Mouse (Mus musculus): ENCODE data around the gene Otx1. TPM values are rescaled to one million over a fixed set of nuclear protein-coding genes. Genes with fewer than 3 reads are reported as not detected.
A peak's percentile ranks its signal among the peaks of the same experiment; 100 is the strongest.

The Otx1 gene
- total RNA-seq, 1 experiment from 2014 or later: not detected

DNA sequence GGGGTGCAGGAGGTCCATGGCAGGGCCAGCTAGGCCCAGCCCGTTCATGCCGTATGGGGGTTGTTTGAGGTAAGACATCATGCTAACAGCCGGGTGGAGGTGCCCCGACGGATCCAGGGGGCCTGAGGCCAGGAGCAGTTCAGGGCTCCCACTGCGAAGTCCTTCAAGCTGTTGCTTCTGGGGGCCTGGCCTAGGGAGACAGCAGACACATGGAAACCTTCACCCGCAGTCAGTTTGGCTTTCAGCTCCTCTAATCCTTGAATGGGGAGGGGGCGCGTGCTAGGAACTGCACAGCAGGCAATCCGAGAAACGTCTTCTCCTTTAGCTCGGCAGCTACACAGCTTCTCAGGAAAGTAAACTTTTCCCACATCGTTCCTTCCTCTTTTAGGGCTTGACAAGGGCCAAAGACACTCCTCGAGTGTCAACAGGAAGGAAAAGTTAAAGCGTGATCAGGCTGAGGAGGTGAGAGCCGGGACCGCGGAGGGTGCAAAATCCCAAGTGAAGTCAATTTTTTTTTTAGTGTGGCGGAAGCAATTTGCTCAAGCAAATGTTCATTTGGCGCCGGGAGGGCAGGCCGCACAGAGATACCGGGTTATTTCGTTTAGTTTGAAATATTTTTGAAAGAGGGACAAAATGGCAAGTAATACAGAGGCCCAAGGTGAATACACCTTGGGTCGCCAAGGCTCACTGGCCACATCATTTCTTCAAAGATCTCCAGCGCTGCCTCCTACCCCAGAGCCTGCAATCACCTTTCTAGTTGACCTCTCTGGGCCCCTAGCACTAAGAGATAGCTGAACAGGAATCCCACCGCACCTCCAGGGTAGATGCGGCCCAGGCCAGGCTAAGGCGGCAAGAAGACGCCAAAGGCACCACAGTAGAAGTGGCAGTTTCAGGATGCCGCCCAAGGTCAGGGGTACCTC, 3.0 kb downstream of the Otx1 start:
- no peak for DNase-seq

DNA sequence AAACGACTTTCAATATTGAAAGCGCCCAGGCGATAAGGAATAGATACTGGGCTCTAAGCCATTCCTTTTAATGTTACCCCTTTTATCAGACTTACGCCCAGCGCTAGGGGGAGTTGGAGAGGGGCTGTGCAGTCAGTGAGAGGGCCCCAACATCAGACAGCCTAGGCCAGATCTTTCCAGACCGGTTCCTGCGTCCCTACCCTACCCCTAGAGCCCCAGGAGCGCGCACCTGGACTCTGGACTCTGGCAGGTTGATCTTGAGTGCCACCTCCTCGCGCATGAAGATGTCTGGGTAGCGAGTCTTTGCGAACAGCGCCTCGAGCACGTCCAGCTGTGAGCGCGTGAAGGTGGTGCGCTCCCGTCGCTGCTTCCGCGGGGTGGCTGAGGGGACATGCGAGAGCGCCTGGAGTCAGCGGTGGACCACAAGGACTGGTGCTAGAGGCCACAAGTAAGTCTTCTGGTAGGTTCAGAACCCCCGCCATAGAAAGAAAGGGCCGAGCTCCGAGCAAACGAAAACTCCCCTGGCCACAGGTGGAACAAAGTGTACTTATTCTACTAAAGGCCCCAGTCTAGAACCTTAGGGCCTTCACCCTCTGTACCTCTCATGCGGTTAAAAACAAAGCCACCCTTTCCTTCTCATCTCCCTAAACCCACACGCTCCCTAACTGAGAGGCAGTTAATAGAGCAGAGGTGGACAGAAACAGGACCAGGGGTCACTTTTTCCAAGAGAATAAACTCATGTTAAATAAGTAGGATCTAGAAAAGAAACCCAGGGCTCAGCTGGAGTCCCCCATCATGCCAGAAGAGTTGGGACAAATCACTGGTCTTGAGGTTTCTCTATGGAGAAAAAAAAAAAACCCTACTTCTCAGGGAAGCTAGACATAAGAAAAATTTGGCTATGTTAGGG, 4.3 kb downstream of the Otx1 start:
- no peak for DNase-seq

DNA sequence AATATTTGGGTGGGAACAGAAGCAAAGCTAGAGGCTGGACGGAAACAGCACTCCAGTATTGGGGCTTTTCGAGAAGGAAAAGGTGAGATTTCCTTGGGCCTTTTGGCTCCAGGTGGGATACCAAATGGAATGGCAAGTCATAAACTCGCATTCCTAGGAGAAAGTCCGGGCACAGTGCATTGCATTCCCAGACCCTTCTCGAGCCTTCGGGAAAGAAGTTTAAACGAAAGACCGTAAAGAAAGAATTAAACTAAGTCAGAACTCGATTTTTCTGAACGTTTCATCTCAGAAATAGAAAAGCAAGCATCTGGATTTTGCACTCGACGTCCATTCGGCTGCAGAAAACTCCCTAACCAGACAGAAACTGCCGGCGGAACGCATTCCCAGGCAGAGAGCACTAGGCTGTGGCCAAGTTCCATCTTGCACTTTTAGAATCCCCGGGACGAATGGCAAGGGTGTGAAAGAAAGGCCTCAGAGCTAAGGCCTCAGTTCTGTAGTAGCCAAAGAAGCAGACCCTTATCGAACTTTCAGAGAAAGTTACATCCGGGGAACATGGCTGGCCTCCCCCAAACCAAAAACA, 5.0 kb downstream of the Otx1 start:
- DNase-seq: no peak

DNA sequence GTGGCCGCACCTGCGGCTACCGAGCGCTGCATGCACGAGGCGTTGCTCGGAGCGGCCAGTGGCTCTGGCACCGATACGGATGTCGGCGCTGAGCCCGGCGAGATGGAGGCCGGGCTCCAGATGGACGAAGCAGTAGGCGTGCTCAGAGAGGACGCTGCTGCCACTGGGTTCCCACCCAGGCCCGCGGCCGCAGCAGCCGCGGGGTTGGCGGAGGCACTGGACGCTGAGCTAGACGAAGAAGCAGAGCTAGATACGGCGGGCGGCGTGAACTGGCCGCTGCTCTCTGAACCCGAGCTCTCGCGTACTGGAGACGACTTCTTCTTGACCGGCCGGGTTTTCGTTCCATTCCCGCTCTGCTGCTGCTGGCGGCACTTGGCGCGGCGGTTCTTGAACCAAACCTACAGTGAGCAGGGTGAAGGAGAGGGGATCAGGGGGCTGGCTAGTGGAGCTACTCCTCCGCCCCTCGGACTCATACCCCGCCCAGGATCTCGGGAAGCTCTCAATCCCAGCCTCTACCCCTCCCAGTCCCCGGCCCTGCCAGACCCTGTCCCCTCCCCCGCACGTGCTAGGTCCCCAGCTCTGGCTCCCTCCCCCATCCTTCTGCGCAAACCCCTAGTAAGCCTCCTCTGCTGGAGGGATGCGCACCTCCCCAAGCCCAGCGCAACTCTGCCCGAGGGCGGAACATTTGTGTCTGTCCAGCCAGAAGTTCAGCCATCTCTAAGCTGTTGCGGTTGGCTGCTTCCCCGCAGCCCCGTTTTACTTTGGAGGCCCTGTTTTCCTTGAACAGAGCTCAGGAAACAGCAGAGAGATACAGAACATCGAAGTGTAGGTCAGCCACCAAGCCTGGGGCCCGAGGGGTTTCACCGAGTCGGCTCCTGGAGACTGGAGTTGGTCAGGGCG, 5.8 kb downstream of the Otx1 start:
- peak; percentile 27 for DNase-seq

DNA sequence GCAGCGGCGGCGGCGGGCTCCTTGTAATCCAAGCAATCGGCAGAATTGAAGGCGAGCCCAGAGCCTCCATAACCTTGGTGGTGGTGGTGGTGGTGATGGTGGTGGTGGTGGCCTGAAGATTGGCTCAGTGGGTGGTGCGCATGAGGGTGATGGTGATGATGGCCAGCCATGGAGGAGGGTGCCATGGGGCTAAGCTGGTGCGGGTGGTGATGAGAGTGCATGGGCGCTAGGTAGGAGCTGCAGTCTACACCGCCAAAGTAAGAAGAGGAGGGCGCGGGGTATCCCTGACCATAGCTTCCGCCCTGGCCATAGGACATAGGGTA, 6.4 kb downstream of the Otx1 start:
- DNase-seq: no peak

DNA sequence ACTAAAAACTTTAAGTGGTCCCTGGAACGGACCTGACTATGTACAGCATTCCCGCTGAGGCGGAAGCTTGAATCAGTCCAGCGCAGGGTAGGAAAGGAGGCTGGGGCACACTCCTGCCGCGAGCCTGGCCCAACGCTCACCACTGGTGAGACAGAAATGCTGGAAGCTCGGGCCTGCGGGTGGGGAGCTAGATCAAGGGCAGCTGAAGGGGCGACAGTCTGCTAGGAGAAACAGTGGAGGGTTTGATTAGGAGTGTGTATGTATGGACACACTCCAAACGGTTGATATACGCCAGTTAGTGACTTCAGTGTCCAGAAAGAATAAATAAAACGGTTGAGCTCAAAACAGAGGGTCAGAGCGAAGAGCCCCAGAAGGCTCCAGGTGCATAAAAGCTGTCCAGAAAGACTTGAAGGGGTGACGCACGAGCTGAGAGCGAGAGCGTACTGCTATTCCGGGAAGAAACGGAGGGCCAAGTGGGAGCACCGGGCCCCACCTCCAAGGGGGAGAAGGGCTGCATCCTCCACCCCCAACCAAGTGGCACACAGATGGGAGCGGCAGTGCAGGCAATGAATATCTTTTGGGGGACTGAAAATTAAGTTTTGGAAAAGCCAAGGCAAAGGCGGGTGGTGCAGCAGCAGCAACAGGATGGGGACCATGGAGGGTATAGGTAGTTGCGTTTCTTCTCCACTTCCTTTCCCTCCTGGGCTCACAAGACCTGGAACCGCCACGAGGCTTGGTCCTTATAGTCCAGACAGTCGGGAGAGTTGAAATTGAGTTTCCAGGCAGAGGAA, 7.0 kb downstream of the Otx1 start:
- no peak for DNase-seq

DNA sequence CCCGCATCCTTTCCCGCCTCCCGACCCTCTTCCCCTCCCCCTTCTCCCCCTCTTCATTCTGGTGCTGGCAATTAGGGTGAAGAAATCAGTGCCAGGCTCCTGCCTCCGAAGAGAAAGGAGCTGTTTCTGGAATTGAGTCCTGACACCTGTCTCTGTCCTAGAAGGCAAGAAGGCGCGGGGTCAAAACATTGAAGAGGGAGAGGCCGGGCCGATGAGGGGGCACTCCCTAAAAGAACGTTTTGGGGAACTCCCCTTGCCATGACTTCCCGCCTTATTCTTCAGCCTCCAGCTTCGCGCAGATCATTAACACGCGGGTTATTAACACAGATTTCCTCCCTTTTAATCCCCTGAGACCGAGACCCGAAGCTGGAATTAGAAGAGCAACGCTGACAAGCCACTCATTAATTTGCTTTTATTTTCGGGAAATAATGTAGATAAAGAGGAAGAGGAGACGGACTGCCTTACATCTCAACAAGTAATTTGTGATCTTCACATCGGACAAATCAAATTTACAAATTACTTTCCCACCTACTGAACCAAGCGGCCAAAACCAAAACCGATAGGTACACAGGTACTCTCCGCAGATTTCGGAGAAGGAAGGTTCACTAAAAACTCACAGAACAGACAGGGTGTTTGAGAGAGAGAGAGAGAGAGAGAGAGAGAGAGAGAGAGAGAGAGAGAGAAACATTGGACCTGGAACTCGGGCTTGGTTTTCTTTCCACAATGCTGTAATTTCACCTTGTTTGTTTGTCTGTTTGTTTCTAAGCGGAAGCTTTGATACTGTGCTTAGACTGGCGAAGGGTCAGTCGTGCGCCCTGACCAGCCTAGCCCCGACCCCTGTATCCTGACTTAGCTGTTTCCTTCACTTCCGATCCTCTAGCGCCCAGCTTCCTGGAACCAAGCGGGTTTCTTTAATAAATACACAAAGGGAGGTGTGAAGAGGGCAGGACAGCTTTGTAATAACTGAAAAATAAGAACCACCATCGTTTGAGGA, 8.0 kb downstream of the Otx1 start:
- no peak for DNase-seq

DNA sequence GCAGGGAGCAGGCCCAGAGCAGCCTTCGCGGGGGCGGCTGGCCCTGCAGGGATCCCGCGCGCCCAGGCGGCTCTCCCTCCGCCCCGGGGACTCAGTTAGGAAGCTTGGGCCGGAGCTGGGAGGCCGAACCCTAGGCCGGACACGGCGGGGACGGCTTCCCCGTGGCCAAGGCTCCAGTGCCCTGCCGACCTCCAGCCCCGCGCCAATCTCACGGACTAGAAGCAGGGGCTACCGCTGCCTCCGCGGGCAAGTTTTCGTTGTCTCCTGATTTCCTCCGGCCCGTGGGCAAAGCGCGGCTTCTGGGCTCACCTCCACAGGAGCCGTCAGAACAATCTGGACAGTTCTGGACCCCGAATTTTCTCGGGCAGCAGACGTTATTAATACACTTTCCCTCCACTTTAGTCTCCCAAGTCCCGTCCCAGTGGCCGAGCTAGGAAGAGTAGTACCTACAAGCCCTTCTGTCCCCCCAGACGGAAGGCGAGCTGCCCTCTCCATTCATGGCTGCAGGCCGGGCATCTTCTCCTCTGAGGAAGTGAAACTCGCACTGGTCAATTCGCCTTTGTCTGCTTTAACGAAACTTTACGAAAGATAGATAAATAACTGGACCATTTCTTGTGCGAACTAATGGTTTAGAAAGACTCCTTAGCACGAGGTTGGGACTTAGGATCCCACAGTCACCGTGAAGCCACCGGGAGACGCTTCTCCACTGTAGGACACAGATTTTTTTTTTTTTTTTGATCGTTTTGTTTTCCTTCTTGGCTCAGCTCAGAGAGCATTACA, 8.9 kb downstream of the Otx1 start:
- DNase-seq: peak; percentile 12

DNA sequence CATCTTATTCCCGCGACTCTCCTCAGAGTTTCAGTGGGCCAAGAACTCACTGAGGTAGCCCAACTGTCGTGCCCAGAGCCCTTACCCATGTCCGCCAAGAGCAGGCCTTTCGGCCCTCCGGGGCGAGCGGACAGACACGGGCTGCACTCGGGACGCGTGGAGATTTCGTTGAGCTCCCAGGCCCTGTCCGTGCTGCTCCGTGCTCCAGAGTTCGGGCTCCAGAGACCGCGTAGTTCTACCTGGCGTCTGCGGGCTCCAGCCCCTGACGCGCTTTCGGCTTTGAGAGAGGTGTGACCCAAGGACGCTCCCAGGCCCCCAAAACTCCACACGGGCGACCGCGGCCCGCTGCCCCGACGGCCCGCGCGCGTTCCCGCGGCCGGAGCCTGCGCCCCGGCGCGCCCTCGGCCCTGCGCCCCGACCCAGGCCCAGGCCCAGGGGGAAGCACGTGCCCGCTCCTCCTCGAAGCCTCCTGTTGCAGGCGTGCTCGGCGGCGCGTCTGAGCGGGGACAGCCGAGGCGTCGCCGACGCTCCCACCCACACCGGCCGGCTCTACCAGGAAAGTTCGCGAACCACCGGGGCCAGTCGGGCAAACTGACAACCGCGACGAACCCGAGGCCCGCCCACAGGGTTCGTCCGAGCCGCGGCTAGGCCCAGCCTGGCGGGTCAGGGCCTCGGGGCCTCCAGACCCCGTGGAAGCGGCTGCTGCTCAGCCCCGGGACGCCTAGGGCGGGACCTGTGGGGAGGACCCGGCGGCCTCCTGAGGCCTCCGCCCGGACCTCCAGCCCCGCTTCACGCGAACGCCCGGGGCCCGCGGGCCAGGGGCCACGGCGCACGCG, 9.7 kb downstream of the Otx1 start:
- DNase-seq: no peak

DNA sequence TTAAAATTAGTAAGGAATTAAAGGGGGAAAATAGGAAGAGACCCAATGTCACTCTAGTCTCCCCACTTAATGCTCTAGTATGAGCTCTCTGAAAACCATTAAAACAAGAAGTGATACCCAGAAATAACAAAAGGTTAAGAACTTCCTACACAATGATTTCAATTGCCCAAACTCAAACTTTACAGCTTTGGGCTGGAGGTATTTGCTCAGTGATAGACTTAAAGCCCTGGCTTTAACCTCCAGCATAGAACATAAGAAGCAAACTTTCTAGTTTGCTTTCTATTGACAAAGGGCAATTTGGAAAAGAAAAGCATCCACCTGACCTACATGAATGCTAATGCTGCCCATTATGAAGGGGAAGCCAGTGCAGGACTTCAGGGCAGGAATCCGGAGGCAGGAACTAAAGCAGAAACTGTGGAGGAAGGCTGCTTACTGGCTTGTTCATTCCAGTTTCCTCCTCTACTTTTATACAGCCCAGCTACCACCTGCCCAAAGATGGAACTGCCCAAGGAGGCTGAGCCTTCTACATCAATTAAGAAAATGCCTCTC, 14.2 kb downstream of the Otx1 start:
- no peak for DNase-seq

DNA sequence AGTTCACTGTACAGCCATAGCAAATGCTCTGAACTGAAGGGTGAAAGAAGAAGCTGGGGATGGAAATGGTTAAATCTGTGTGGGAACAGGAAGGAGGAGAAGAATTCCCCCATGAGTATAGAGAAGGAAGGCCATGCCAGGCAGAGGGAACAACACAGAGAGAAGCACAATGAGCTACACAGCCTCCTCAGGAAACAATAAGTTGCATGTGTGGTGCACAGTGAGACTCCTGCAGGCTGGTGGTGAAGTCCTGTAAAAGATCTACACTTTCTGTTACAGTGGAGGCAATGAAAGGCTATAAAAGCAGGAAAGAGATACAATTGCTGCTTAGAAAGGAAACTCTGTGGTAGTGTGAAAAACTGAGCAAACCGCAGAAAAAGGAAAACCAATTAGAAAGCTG, 17.6 kb downstream of the Otx1 start:
- no peak for DNase-seq

DNA sequence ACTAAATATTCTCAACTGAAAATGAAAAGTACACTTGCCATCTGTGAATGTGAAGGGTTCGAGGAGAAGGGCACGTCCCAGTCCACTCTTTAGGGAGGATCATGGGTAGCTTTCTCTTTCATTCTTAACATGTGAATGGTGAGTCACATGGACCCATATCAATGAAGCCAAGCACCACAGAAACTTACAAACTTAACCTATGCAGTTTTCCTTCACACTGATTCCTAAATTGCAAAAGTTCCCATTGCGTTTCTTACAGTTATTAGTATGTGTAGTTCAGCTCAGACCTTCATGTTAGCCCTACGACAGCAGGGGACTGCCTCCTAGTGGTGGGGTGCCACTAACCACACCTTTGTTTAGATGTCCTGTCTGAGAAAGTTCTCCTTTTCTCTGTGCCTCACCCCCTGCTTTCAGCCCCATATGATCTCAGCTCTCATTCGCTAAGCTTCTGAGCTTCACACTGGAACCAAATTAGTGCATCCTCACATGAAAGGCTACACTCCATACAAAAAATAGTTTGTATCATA, 28.6 kb downstream of the Otx1 start:
- DNase-seq: no peak

DNA sequence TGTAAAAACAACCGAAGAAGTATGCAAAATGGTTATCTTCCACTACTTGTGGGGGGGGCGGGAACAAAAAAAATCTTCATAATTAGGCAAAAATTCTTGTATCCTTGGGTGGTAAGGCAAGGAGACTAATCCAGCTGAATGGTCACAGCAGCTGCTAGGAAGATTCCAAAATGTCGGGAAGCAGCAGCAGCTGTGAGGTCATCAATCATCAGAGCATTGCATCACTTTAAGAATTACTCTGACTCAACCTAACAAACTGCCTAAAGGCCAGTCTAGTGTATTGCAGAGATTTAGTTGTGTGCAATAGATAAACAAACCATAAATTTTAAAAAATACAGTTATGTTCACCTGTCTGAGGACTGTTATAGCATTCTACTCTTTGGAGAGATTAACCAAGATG, 29.1 kb downstream of the Otx1 start:
- DNase-seq: no peak

DNA sequence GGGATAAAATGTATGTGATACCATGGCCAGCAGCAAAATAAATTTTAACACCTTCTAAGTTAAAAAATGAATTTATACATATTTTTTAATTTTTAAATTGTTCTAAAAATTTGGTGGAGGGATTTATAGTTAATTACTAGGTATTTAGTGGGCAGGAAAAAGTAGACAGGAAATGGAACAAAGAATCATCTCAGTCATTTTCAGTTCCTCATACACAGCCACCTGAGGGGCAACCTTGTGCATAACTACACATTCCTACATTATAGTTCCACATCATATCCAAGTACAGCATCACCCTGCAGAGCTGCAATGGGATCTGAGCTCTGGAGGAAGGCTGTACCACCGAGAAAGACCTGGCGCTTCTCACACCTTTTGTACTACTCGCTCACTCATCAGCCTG, 33.8 kb downstream of the Otx1 start:
- no peak for DNase-seq

DNA sequence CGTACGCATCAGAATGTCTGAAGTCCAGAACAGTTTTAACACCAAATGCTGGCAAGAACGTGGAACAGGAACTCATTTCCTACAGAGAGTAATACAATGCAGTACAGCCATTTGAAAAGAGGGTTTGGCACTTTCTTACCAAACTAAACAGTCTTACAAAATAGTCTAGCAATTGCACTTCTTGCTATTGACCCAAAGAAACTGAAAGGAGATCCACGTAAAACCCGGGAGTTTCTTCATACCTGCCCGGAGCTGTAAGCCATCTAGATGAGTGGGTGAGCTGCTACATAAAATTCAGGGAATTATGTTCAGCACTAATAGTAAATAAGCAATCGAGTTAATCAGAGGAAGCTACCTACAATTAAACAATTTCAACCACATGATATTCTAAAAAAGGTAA, 47.5 kb downstream of the Otx1 start:
- DNase-seq: no peak

DNA sequence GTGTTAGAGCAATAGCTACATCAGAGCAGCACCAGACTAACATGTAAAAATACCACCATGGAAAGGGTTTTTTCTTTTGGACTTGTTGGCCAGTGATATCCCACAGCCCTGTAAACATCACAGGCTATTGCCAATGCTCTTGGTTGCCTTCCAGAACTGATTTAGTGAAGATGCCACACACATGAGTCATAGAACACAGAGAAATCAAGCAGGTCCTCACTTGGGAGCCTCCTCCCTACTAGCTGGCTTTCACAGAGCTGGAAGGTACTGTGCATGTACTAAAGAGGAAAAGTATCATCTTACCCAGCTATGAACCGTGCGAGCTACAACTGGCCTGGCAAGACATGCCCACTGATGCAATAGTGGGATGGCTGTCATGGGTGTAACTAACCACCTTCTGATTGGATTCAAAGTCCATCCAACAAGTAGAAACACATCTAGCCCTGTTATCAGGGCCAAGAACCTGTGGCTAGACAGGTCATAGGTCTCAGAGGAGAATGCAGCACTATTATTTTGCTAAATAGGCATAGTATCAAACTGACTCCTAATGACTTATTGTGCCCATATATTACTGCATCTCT, 51.0 kb downstream of the Otx1 start:
- DNase-seq: no peak

DNA sequence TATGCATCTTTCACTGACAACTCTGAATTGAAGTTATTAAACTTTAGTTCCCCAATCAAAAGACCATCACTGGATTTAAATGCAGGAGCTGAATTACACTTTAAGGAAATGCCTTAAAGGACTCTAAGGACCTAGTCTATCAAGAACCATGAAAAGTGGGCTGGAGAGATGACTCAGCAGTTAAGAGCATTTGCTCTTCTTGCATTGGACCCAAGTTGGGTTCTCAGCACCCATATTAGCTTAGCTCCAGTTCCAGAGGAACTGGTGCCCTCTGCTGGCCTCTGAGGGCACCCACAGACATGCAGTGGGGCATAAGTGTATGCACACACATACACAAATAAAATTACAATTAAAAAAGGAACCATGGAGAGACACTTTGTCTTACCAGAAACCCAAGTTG, 52.6 kb downstream of the Otx1 start:
- no peak for DNase-seq

Measured in adrenal gland, postnatal 25 days (tissue).